Mouse (Mus musculus) layer of hippocampus, adult 2 months (tissue): Measurements from ENCODE around the gene Rad9a. TPM values are rescaled to one million over a fixed set of nuclear protein-coding genes. Genes with fewer than 3 reads are reported as not detected.

Experiments
- DNase-seq, 2 experiments: peaks; one replicate each; pipeline ENCODE4 v3.0.0; 2022; ENCODE audit warnings: low spot score in 2 of 2
- H3K27ac ChIP-seq: fragments of 200-600 bp; 2 replicates; pipeline ENCODE4 v1.8.1; 2022
- H3K4me3 ChIP-seq: fragments of 200-600 bp; 2 replicates; pipeline ENCODE4 v1.8.1; 2022; ENCODE audit warnings: mild to moderate bottlenecking
- CTCF ChIP-seq: fragments of 200-600 bp; conservative IDR thresholded peaks from 2 replicates; pipeline ENCODE4 v1.8.1; 2022; ENCODE audit warnings: antibody characterized with exemption, mild to moderate bottlenecking, moderate library complexity
- microRNA-seq, 2 experiments: library from miRNA; unstranded; fragments of <30 nt; microRNA quantifications; one replicate each; pipeline ENCODE4 v1.2.0; 2021
- total RNA-seq, 2 experiments: library from RNA; stranded (reverse); gene quantifications; 2 replicates each; pipeline ENCODE4 v1.2.3; 2021

The Rad9a gene
- total RNA-seq, 2 experiments from 2014 or later, result 8.1 to 8.7 TPM

DNA sequence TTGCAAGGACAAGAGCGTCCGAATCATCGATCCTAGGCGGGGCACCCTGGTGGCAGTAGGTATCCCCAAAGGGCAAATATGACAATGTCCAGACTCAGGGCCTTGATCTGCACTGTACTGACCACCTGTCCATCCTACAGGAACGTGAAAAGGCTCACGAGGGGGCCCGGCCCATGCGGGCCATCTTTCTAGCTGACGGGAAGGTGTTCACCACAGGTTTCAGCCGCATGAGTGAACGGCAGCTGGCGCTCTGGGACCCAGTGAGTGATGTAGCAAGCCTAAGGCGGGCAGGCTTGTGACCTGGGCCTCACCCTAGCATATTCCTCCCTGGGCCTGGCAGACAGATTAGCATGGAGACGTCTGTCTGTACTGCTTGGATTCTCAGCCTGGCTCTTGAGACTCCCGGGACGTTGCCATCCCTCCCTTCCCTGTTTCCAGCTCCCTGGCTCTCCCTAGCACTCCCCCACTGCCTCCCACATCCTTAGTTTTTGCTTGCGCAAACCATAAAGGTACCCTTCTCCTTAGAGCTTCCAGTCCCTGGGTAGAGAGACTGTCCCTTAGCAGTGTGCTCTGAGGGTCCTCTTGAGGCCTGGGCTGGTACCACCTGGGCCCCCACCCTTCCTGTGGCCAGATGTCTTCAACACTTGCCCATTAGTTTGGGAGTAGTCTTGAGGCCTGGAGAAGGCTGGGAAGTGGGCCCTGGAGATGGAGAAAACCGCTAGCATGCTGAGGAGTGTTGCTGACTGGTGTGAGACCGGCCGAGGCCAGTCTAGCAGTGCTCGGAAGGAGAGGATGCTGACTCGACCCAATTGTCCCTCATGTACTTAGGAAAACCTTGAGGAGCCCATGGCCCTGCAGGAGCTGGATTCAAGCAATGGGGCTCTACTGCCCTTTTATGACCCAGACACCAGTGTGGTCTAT, 50.6 kb downstream of the Rad9a start:
- no peak for DNase-seq
- Histone ChIP-seq H3K27ac (no peak overlapping the region), H3K4me3 (no peak overlapping the region)
- TF ChIP-seq CTCF, result no peak

DNA sequence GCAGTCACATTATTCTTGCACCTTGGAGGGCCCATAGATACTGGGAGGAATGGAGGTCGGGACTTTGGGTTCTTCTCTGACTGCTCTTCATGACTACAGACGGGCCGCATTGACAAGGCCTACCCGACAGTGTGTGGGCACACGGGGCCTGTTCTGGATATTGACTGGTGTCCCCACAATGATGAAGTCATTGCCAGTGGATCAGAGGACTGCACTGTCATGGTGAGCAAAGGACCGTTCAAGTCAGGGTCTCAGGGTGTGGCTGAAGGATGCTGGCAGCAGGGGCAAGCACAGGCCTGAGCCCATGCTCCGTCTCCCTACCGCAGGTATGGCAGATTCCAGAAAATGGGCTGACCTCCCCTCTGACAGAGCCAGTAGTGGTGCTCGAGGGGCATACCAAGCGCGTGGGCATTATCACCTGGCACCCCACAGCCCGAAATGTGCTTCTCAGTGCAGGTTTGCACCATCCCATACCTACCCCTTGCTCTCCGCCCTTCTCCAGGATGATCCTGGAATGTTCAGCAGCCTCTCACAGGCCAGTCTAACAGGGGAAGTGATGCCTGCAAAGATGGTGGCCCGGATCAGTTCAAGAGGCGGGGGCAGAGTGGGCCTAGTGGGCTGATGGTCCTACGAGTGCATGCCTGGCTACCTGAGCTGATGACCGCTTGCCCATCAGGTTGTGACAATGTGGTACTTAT, 51.5 kb downstream of the Rad9a start:
- H3K27ac ChIP-seq, result no peak overlapping the region
- H3K4me3 ChIP-seq, result peak overlapping the region; percentile 90; the same call in 1 of the 2 replicates
- TF ChIP-seq CTCF, result no peak
- DNase-seq, result no peak

DNA sequence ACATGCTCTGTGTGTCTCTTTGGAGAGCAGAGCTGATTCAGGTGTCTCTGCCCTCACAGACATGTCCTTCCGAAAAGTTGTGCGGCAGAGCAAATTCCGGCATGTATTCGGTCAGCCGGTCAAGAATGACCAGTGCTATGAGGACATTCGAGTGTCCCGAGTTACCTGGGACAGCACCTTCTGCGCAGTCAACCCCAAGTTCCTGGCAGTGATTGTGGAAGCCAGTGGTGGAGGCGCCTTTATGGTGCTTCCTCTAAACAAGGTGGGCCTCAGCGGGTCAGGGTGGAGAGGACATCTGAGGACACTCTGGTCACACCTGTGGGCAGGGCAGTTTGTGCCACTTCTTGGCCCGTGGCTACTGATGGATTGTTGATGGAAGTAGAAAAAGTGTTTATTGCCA, 52.2 kb downstream of the Rad9a start:
- DNase-seq, result no peak
- Histone ChIP-seq H3K27ac (peak overlapping the region; percentile 94; the same call in 1 of the 2 replicates), H3K4me3 (peak overlapping the region; percentile 90)
- TF ChIP-seq CTCF, result no peak

DNA sequence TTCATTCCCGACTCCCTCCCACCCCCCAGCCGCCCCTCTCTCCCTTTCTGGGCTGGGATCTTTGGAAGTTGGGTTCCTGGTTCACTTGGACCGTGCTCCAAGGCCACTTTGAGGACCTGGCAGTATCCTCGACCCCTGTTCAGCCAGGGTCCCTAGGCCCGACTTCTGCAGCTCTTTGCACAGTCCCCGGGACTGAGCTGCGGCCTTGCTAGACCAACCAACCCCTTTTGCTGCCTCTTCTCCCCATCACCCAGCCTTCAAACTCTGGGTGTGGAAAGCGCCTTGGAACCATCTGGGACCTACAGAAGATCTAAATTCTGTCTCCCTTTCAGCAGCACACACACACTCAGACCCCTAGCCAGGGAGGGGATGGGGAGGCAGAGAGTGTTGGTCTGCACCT, 52.6 kb downstream of the Rad9a start:
- no peak for DNase-seq
- H3K27ac ChIP-seq, result peak overlapping the region; percentile 94
- TF ChIP-seq CTCF, result no peak

DNA sequence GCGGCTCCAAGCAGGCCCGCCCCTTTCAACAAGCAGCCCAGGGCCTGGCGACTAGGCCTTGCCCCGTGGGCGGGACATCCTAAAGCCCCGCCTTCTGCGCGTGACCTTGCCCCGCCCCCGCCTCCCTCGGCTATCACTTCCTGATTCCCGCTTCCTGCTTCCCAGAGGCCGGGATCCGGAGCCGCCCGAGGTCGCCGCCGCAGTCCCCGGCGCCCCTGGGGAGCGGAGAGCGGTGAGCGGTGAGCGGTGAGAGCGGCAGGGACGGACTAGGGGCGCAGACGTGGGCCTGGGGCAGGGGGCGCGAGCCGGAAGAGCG, 53.0 kb downstream of the Rad9a start, which contains the start of gene Coro1b:
Gene Coro1b (plus strand): TSS at position 129 of the 316 bp plus-strand sequence.
- no peak for TF ChIP-seq CTCF
- Histone ChIP-seq H3K27ac (peak within 1 kb of the TSS; percentile 94), H3K4me3 (peak within 1 kb of the TSS; percentile 90)
- peak; percentile 92 to 97 for DNase-seq

More for the DNA sequence above, 52.6 kb downstream of the Rad9a start:
- H3K4me3 ChIP-seq, result peak overlapping the region; percentile 90

DNA sequence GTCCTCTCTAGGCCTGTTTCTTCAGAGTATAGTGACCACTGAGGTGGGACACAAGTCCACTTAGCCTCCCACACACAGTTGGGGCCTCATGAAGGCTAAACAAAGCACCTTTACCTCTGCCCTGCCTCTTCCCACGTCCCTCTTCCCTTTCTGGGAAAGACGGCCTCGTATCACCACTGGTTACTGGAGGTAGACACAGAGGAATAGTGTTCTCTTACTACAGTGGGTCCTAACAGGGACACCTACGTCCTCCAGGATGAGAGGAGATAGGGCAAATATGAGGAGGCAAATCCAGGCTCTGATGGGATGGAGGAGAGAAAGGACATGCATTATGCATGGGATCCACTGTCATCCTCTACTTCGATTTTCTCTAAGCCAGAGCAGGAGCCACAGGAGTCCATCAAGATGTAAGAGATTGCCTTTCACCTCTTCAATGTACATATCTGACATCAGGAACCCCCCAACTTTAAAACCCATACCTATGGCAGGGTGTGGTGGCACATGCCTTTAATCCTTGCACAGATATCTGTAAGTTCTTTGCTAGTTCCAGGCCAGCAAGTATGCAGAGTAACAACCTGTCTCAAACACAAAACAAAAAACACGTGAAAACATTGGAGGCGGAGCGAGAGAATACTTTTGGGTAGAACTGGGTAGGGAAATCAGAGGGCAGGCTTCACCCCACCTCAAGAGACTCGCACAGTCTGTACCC, 53.5 kb downstream of the Rad9a start:
- H3K4me3 ChIP-seq, result peak overlapping the region; percentile 90
- no peak for TF ChIP-seq CTCF
- DNase-seq, result no peak
- peak overlapping the region; percentile 94 for H3K27ac ChIP-seq

DNA sequence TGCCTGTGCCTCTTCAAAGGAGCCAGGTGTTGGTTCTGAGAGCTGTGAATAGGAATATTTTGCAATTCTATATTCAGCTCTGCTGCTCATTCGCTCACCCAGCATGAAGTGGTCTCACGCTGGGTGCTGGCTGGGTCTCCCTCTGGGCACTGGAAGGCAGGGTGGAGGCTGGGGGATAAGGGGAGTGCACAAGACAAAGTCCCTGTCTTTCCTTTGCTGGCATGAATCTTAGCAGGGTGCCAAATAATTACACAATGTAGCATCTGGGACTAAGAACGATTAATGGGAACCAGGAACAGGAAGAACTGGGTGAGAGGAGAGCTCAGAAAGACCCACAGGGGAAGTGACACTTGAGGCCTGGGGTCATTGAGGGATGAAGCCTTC, 54.4 kb downstream of the Rad9a start:
- no peak for TF ChIP-seq CTCF
- Histone ChIP-seq H3K27ac (peak overlapping the region; percentile 94), H3K4me3 (no peak overlapping the region)
- DNase-seq, result no peak

DNA sequence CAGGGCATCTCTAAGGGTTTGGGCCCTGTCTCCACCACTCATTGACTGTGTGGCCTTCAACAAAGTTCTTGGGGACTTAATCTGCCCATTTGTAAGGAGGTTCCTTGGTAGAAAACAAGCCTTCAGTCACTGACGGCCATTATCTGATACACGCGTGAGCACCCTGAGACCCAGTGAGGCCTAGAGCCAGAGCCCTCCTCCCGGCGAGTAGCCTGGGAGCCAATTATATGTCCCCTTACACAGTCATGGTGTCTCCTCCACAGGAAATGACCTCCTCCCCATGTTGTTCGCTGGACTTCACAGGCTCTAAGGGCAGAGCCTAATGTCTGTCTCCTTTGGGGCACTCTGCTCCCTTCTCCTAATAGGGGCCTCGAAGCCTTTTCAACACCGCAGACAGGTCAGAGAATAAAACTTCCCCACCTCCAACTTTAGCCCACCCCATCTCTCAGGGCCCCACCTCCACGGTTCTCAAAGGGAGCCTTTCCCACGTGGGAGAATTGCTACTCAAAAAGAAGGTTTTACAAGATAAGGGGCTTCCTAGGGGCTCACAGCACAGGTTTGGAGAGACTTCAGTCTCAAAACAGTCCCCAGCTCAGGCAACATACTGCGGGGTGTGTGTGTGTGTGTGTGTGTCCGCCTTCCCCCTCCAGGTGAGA, 55.0 kb downstream of the Rad9a start:
- Histone ChIP-seq H3K27ac (peak overlapping the region; percentile 94; the same call in 1 of the 2 replicates), H3K4me3 (no peak overlapping the region)
- no peak for DNase-seq
- no peak for TF ChIP-seq CTCF

DNA sequence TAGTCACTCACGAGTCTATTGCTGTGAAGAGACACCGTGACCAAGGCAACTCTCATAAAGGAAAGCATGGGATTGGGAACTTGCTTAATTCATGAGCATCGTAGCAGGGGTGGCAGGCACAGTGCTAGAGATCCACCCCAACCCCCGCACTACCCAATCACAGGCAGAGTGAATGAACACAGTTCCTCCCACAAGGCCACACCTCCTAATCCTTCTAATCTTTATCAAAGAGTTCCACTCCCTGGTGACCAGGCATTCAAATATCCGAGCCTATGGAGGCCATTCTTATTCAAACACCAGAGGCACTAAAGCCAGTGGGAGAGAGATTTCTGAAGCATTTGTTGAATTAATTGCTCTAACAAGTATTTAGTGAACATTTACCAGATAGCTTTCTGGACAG, 55.5 kb downstream of the Rad9a start:
- no peak for TF ChIP-seq CTCF
- no peak for DNase-seq
- no peak overlapping the region for H3K4me3 ChIP-seq
- no peak overlapping the region for H3K27ac ChIP-seq

Small RNAs within 50 kb of the gene (microRNA-seq; reads per million reads assigned to microRNA genes)
- 0 reads per million in 2 experiments for gene Gm26115

Other genes starting within 250 kb of the Rad9a start
- not detected for gene Aldh3b3, start 243.0 kb downstream of the Rad9a start, total RNA-seq
- under 1 TPM; 0.64 to 0.90 TPM for gene Aldh3b2, start 229.3 kb downstream of the Rad9a start, total RNA-seq
- gene Acy3, start 215.1 kb downstream of the Rad9a start, total RNA-seq, result 1 to 10 TPM; 2.3 to 2.7 TPM
- not detected for gene Tbx10, start 208.9 kb downstream of the Rad9a start, total RNA-seq
- 10 to 100 TPM; 10.2 to 10.7 TPM for gene Nudt8, start 201.1 kb downstream of the Rad9a start, total RNA-seq
- gene Gm49405, start 201.0 kb downstream of the Rad9a start, total RNA-seq, result 1 to 10 TPM; 1.3 to 1.4 TPM
- gene Doc2g, start 198.3 kb downstream of the Rad9a start, total RNA-seq, result 1 to 10 TPM; 3.2 TPM
- 100 to 1,000 TPM; 240 to 245 TPM for gene Ndufv1, start 188.9 kb downstream of the Rad9a start, total RNA-seq
- 100 to 1,000 TPM; 395 to 398 TPM for gene Gstp1, start 163.7 kb downstream of the Rad9a start, total RNA-seq
- 10 to 100 TPM; 46.2 to 49.4 TPM for gene Gstp2, start 155.6 kb downstream of the Rad9a start, total RNA-seq
- gene Gstp3, start 142.1 kb downstream of the Rad9a start, total RNA-seq, result not detected
- not detected for gene Cabp2, start 120.1 kb downstream of the Rad9a start, total RNA-seq
- 10 to 100 TPM; 29.5 to 33.9 TPM for gene Cdk2ap2, start 104.5 kb downstream of the Rad9a start, total RNA-seq
- 100 to 1,000 TPM; 173 to 180 TPM for gene Pitpnm1, start 101.7 kb downstream of the Rad9a start, total RNA-seq
- gene Aip, start 75.8 kb downstream of the Rad9a start, total RNA-seq, result 100 to 1,000 TPM; 111 to 123 TPM
- gene Gpr152, start 61.9 kb downstream of the Rad9a start, total RNA-seq, result under 1 TPM; 0.07 to 0.08 TPM
- under 1 TPM in 1 of 2 experiments, not detected in 1; 0.17 TPM for gene Cabp4, start 57.6 kb downstream of the Rad9a start, total RNA-seq
- 10 to 100 TPM; 84.8 to 92.9 TPM for gene Coro1b, start 53.0 kb downstream of the Rad9a start, total RNA-seq
- 1 to 10 TPM; 1.0 to 2.5 TPM for gene Ptprcap, start 48.1 kb downstream of the Rad9a start, total RNA-seq
- 10 to 100 TPM; 42.5 to 47.9 TPM for gene Rps6kb2, start 38.3 kb downstream of the Rad9a start, total RNA-seq
- 1 to 10 TPM; 6.6 to 8.9 TPM for gene Carns1, start 26.2 kb downstream of the Rad9a start, total RNA-seq
- 1 to 10 TPM in 1 of 2 experiments, under 1 TPM in 1; 0.91 to 1.0 TPM for gene Tbc1d10c, start 10.4 kb downstream of the Rad9a start, total RNA-seq
- 100 to 1,000 TPM; 263 to 276 TPM for gene Ppp1ca, start 9.6 kb downstream of the Rad9a start, total RNA-seq
- under 1 TPM; 0.61 to 0.76 TPM for gene Clcf1, start 12.6 kb upstream of the Rad9a start, total RNA-seq
- gene AC109138.7, start 12.7 kb upstream of the Rad9a start, total RNA-seq, result not detected
- 10 to 100 TPM; 16.7 to 18.2 TPM for gene Pold4, start 30.2 kb upstream of the Rad9a start, total RNA-seq
- 10 to 100 TPM; 57.5 to 58.7 TPM for gene Ssh3, start 67.5 kb upstream of the Rad9a start, total RNA-seq
- 10 to 100 TPM; 63.4 to 70.7 TPM for gene Ankrd13d, start 81.5 kb upstream of the Rad9a start, total RNA-seq
- gene Grk2, start 104.6 kb upstream of the Rad9a start, total RNA-seq, result 100 to 1,000 TPM; 181 to 201 TPM
- 10 to 100 TPM; 77.5 to 87.8 TPM for gene Kdm2a, start 196.6 kb upstream of the Rad9a start, total RNA-seq
- gene Rhod, start 237.8 kb upstream of the Rad9a start, total RNA-seq, result 1 to 10 TPM in 1 of 2 experiments, under 1 TPM in 1; 0.82 to 1.0 TPM